Mouse (Mus musculus) liver, adult 2 months (tissue): ENCODE measurements around the gene Pip4k2b.

Experiments used
- CTCF ChIP-seq: fragments of 200-500 bp; IDR thresholded peaks from 2 replicates; pipeline ENCODE4 v1.5.1; 2011; ENCODE audit warnings: low read depth, low read length, control low read depth
- POLR2A ChIP-seq: fragments of 200-500 bp; IDR thresholded peaks from 2 replicates; pipeline ENCODE4 v1.6.1; 2011; ENCODE audit warnings: low read length, control low read depth; ENCODE audit not compliant: insufficient read depth; ENCODE audit errors: extremely low read depth

GRCm38 (mm10) chr11:97682504-97683055 lies 61.9 kb downstream of the Pip4k2b start:
- TF ChIP-seq CTCF, result no peak
- no peak for TF ChIP-seq POLR2A
